Mouse (Mus musculus): ENCODE measurements around the gene C1qtnf5.
"Not testable (repeated sequence)": the region's sequence is repeated elsewhere in the genome, so short reads cannot be mapped to it uniquely, and the experiment has no call there.

Gene C1qtnf5

GRCm38 (mm10) chr9:44105781-44106180, 1.3 kb upstream of the C1qtnf5 start:
- DNase-seq (ENCODE audit: low spot score in 2 of 2): no peak

- no peak for DNase-seq (ENCODE audit: low spot score in 2 of 2)
Observed at GRCm38 (mm10) chr9:44106182-44106581, 863 bp upstream of the C1qtnf5 start.

- no peak for DNase-seq (ENCODE audit: low spot score in 2 of 2)
Observed at GRCm38 (mm10) chr9:44106596-44106995, 449 bp upstream of the C1qtnf5 start.

- DNase-seq (ENCODE audit: low spot score in 2 of 2): no peak
Observed at GRCm38 (mm10) chr9:44107557-44108179, 623 bp downstream of the C1qtnf5 start.

- DNase-seq (ENCODE audit: low spot score in 2 of 2): no peak
Observed at GRCm38 (mm10) chr9:44108269-44109055, 1.4 kb downstream of the C1qtnf5 start.

GRCm38 (mm10) chr9:44109360-44110095, 2.5 kb downstream of the C1qtnf5 start:
- DNase-seq (ENCODE audit: low spot score in 2 of 2): peak; percentile 55 to 82

GRCm38 (mm10) chr9:44111909-44112308, 4.9 kb downstream of the C1qtnf5 start:
- not testable (repeated sequence) for DNase-seq (ENCODE audit: low spot score in 2 of 2)

- peak; percentile 96 for DNase-seq (ENCODE audit: low spot score in 2 of 2)
Observed at GRCm38 (mm10) chr9:44113105-44113789, 6.2 kb downstream of the C1qtnf5 start, which contains the start of the genes Gm49380 and Rnf26. TSS of gene Gm49380 (minus strand) at chr9:44113500. TSS of gene Rnf26 (minus strand) at chr9:44113517.

GRCm38 (mm10) chr9:44114453-44114852, 7.4 kb downstream of the C1qtnf5 start:
- no peak for DNase-seq (ENCODE audit: low spot score in 2 of 2)

- DNase-seq (ENCODE audit: low spot score in 2 of 2): no peak
Observed at GRCm38 (mm10) chr9:44115599-44115998, 8.6 kb downstream of the C1qtnf5 start.

- no peak for DNase-seq (ENCODE audit: low spot score in 2 of 2)
Observed at GRCm38 (mm10) chr9:44116182-44116581, 9.1 kb downstream of the C1qtnf5 start.

- DNase-seq (ENCODE audit: low spot score in 2 of 2): peak in 1 of 2 experiments; percentile 73
Observed at GRCm38 (mm10) chr9:44119011-44119410, 12.0 kb downstream of the C1qtnf5 start.

GRCm38 (mm10) chr9:44119948-44120465, 13.0 kb downstream of the C1qtnf5 start:
- no peak for DNase-seq (ENCODE audit: low spot score in 2 of 2)

- DNase-seq (ENCODE audit: low spot score in 2 of 2): peak in 1 of 2 experiments; percentile 37
Observed at GRCm38 (mm10) chr9:44124317-44124716, 17.3 kb downstream of the C1qtnf5 start.

- DNase-seq (ENCODE audit: low spot score in 2 of 2): no peak
Observed at GRCm38 (mm10) chr9:44125026-44125425, 18.0 kb downstream of the C1qtnf5 start.

- DNase-seq (ENCODE audit: low spot score in 2 of 2): peak; percentile 73 to 86
Observed at GRCm38 (mm10) chr9:44125546-44126428, 18.7 kb downstream of the C1qtnf5 start.

- no peak for DNase-seq (ENCODE audit: low spot score in 2 of 2)
Observed at GRCm38 (mm10) chr9:44126746-44127145, 19.7 kb downstream of the C1qtnf5 start.

- DNase-seq (ENCODE audit: low spot score in 2 of 2): no peak
Observed at GRCm38 (mm10) chr9:44127351-44127801, 20.3 kb downstream of the C1qtnf5 start.

- no peak for DNase-seq (ENCODE audit: low spot score in 2 of 2)
Observed at GRCm38 (mm10) chr9:44129633-44130032, 22.6 kb downstream of the C1qtnf5 start.

- peak; percentile 70 to 72 for DNase-seq (ENCODE audit: low spot score in 2 of 2)
Observed at GRCm38 (mm10) chr9:44130034-44130433, 23.0 kb downstream of the C1qtnf5 start.

All from thymus, postnatal 10 days (tissue).